Mouse (Mus musculus) lung, embryonic 14.5 days (tissue): ENCODE data around the gene Ski. TPM values are rescaled to one million over a fixed set of nuclear protein-coding genes. Genes with fewer than 3 reads are reported as not detected.

Source experiments
- ATAC-seq: fragments of 200-750 bp; cut with Nextera tagmentation; 2 replicates; pipeline ENCODE4 v1.8.0; 2017; ENCODE audit warnings: mild to moderate bottlenecking, moderate TSS enrichment, moderate library complexity; ENCODE audit not compliant: insufficient read depth
- DNase-seq: peaks from one replicate; pipeline ENCODE4 v3.0.0-alpha.2; 2015
- H3K27ac ChIP-seq: fragments of 300-500 bp; sonication (generic); 2 replicates; pipeline ENCODE4 v1.5.1; 2014; ENCODE audit warnings: low read depth, mild to moderate bottlenecking, moderate library complexity
- H3K27me3 ChIP-seq: fragments of 300-500 bp; sonication (generic); 2 replicates; pipeline ENCODE4 v1.6.1; 2014; ENCODE audit warnings: low read length, control low read depth; ENCODE audit not compliant: insufficient read depth
- H3K36me3 ChIP-seq: fragments of 300-500 bp; sonication (generic); 2 replicates; pipeline ENCODE4 v1.6.1; 2014; ENCODE audit warnings: control low read depth; ENCODE audit not compliant: insufficient read depth
- H3K4me1 ChIP-seq: fragments of 300-500 bp; sonication (generic); 2 replicates; pipeline ENCODE4 v1.6.1; 2014; ENCODE audit warnings: antibody characterized with exemption, control low read depth; ENCODE audit not compliant: insufficient read depth
- H3K4me2 ChIP-seq: fragments of 300-500 bp; sonication (generic); 2 replicates; pipeline ENCODE4 v1.6.1; 2014; ENCODE audit warnings: mild to moderate bottlenecking
- H3K4me3 ChIP-seq: fragments of 300-500 bp; sonication (generic); 2 replicates; pipeline ENCODE4 v1.5.1; 2014; ENCODE audit warnings: low read depth, low read length
- H3K9ac ChIP-seq: fragments of 300-500 bp; sonication (generic); 2 replicates; pipeline ENCODE4 v1.6.1; 2014
- H3K9me3 ChIP-seq: fragments of 300-500 bp; sonication (generic); 2 replicates; pipeline ENCODE4 v1.6.1; 2016; ENCODE audit warnings: low read depth, low read length, control low read depth
- CTCF ChIP-seq: IDR thresholded peaks from 2 replicates; pipeline ENCODE4 v1.5.1; 2016; ENCODE audit warnings: antibody characterized with exemption, low read depth
- WGBS: fragments of 180-500 bp; shearing (Covaris S2); extraction: QIAGEN DNeasy Blood & Tissue Kit; methylation state at CpG from one replicate; pipeline ENCODE4 v1.1.7; 2014; 5-methylcytosine and 5-hydroxymethylcytosine counted together
- polyA plus RNA-seq: library from polyadenylated mRNA; unstranded; fragments of >200 nt; fragmentation: Nextera tagmentation; extraction: Ambion mirVana; gene quantifications from 2 replicates; pipeline ENCODE4 v1.2.1, GENCODE M21; 2014

The Ski gene
- polyA plus RNA-seq, 1 experiment from 2014 or later, result 23.7 TPM

- 88% methylated on average over 8 of the region's 8 CpGs for WGBS
- ATAC-seq, result no peak
- no peak overlapping the region for H3K9ac ChIP-seq
- H3K27me3 ChIP-seq, result no peaks in the 10 kb centered on the region
- no peak overlapping the region for H3K4me3 ChIP-seq
- no peak for DNase-seq
- no peak overlapping the region for H3K4me2 ChIP-seq
- TF ChIP-seq CTCF, result no peak
- no peak overlapping the region for H3K27ac ChIP-seq
- peaks cover 37% of the 10 kb centered on the region for H3K4me1 ChIP-seq
- H3K36me3 ChIP-seq, result no peaks in the 10 kb centered on the region
- H3K9me3 ChIP-seq, result no peaks in the 10 kb centered on the region
These were observed 53.5 kb downstream of the Ski start for GRCm38 (mm10) chr4:155168835-155169252.

- no peak overlapping the region for H3K27ac ChIP-seq
- no peaks in the 10 kb centered on the region for H3K36me3 ChIP-seq
- H3K9me3 ChIP-seq, result no peaks in the 10 kb centered on the region
- no peak for ATAC-seq
- H3K4me1 ChIP-seq, result peaks cover 30% of the 10 kb centered on the region
- no peak for TF ChIP-seq CTCF
- no peak overlapping the region for H3K4me2 ChIP-seq
- no peak overlapping the region for H3K9ac ChIP-seq
- no peaks in the 10 kb centered on the region for H3K27me3 ChIP-seq
- no peak overlapping the region for H3K4me3 ChIP-seq
- no peak for DNase-seq
These were observed 56.5 kb downstream of the Ski start for GRCm38 (mm10) chr4:155165861-155166260.

GRCm38 (mm10) chr4:155164550-155164949, 57.8 kb downstream of the Ski start:
- TF ChIP-seq CTCF, result no peak
- Histone ChIP-seq H3K4me2 (no peak overlapping the region), H3K4me1 (peaks cover 25% of the 10 kb centered on the region), H3K9ac (no peak overlapping the region), H3K27ac (peak overlapping the region; percentile 59), H3K27me3 (no peaks in the 10 kb centered on the region), H3K36me3 (peaks cover 4% of the 10 kb centered on the region), H3K9me3 (no peaks in the 10 kb centered on the region), H3K4me3 (no peak overlapping the region)
- 44% methylated on average over 6 of the region's 6 CpGs for WGBS
- ATAC-seq (peak; percentile 67), DNase-seq (peak; percentile 89)

- ATAC-seq (no peak), DNase-seq (no peak)
- H3K27ac ChIP-seq, result peak overlapping the region; percentile 50; the same call in 1 of the 2 replicates
- H3K4me2 ChIP-seq, result no peak overlapping the region
- no peaks in the 10 kb centered on the region for H3K27me3 ChIP-seq
- TF ChIP-seq CTCF, result no peak
- H3K4me1 ChIP-seq, result peaks cover 25% of the 10 kb centered on the region
- no peaks in the 10 kb centered on the region for H3K9me3 ChIP-seq
- no peak overlapping the region for H3K4me3 ChIP-seq
- WGBS, result 70% methylated on average over 8 of the region's 8 CpGs
- peaks cover 12% of the 10 kb centered on the region for H3K36me3 ChIP-seq
- H3K9ac ChIP-seq, result no peak overlapping the region
These were observed 58.7 kb downstream of the Ski start for GRCm38 (mm10) chr4:155163685-155164084.

GRCm38 (mm10) chr4:155163320-155163651, 59.1 kb downstream of the Ski start:
- H3K4me2 ChIP-seq, result no peak overlapping the region
- no peak overlapping the region for H3K27ac ChIP-seq
- H3K9ac ChIP-seq, result no peak overlapping the region
- ATAC-seq (no peak), DNase-seq (no peak)
- TF ChIP-seq CTCF, result no peak
- H3K36me3 ChIP-seq, result peaks cover 16% of the 10 kb centered on the region
- no peak overlapping the region for H3K4me3 ChIP-seq
- H3K9me3 ChIP-seq, result no peaks in the 10 kb centered on the region
- WGBS, result 41% methylated on average over 4 of the region's 4 CpGs
- H3K4me1 ChIP-seq, result peaks cover 25% of the 10 kb centered on the region
- H3K27me3 ChIP-seq, result no peaks in the 10 kb centered on the region

- Histone ChIP-seq H3K9me3 (no peaks in the 10 kb centered on the region), H3K27me3 (no peaks in the 10 kb centered on the region), H3K9ac (no peak overlapping the region), H3K4me2 (no peak overlapping the region), H3K36me3 (peaks cover 22% of the 10 kb centered on the region), H3K27ac (no peak overlapping the region), H3K4me1 (peaks cover 25% of the 10 kb centered on the region), H3K4me3 (no peak overlapping the region)
- no peak for DNase-seq
- TF ChIP-seq CTCF, result no peak
- ATAC-seq, result no peak
- WGBS, result 65% methylated on average over 7 of the region's 7 CpGs
These were observed 59.7 kb downstream of the Ski start for GRCm38 (mm10) chr4:155162433-155163319.

GRCm38 (mm10) chr4:155158543-155158917, 63.9 kb downstream of the Ski start:
- no peak for TF ChIP-seq CTCF
- Histone ChIP-seq H3K9me3 (no peaks in the 10 kb centered on the region), H3K27me3 (no peaks in the 10 kb centered on the region), H3K9ac (no peak overlapping the region), H3K27ac (0 out of 2 replicates have a peak overlapping the region, but pooled peaks have one; percentile 5), H3K4me1 (peaks cover 18% of the 10 kb centered on the region; the same call in 1 of the 2 replicates), H3K4me2 (no peak overlapping the region), H3K4me3 (no peak overlapping the region), H3K36me3 (peaks cover 54% of the 10 kb centered on the region)
- 49% methylated on average over 8 of the region's 8 CpGs for WGBS
- no peak for ATAC-seq
- DNase-seq, result no peak
